Mouse (Mus musculus): ENCODE results near the gene Pga5. TPM values are rescaled to one million over a fixed set of nuclear protein-coding genes. Genes with fewer than 3 reads are reported as not detected.

Pga5 gene
- total RNA-seq, 1 experiment, result 4.9 TPM

DNA sequence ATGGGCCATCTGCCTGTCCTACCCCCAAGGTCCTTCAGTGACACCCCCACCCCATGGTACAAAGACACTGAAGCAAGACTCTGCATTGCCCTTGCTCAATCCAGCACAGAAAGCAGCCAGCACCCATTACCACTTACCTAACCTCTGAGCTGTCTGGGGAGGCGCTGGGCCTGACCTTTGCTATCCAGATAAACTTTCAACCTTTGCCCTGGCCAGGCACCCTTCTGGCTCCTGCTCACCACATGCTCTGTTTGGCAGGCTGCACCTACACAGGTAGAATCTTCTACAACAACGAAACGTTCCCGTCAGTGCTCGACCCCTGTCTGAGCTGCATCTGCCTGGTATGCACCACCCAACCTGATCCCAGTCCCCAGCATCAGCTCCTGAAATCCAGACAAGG lies 20.1 kb downstream of the Pga5 start:
- in situ Hi-C loops (cut with MboI; ENCODE audit: low sequenced_read_pairs in 2 of 2, unreplicated experiment in 2 of 2), result no loop called here
- H3K4me1 ChIP-seq (ENCODE audit: control insufficient read depth in 2 of 2, insufficient read depth in 2 of 2, low read length in 2 of 2, poor library complexity in 1 of 2), result peaks cover 0 to 5% of the 10 kb centered on the region in 2 experiments; a peak in 2 of 4 replicates
- DNase-seq (ENCODE audit: low read depth, low spot score), result no peak
- no peak overlapping the region for H3K27ac ChIP-seq (ENCODE audit: insufficient read depth, low read depth, low read length, poor library complexity, severe bottlenecking)
- TF ChIP-seq ZNF384 (IDR thresholded peaks at IDR 0.05; ENCODE audit: low read depth, low read length), result no peak
- no peak for TF ChIP-seq MAFK (IDR thresholded peaks at IDR 0.05; ENCODE audit: insufficient read depth, low read depth, low read length)
- TF ChIP-seq HCFC1 (IDR thresholded peaks at IDR 0.05; ENCODE audit: borderline replicate concordance, insufficient read depth, low read length), result no peak
- TF ChIP-seq ZC3H11A (IDR thresholded peaks at IDR 0.05; ENCODE audit: borderline replicate concordance, low read depth, low read length), result no peak
- no peak for TF ChIP-seq CHD2 (IDR thresholded peaks at IDR 0.05; ENCODE audit: low read depth, low read length)
- H3K4me3 ChIP-seq (ENCODE audit: insufficient read depth in 1 of 2, low read depth in 1 of 2, low read length in 2 of 2, poor library complexity in 1 of 2, severe bottlenecking in 1 of 2), result no peak overlapping the region
- no peaks in the 10 kb centered on the region for H3K9me3 ChIP-seq (ENCODE audit: control insufficient read depth, insufficient read depth, low read depth, low read length)
- H3K9ac ChIP-seq (ENCODE audit: insufficient read depth, low read depth, low read length, poor library complexity, severe bottlenecking), result no peak overlapping the region
- H3K36me3 ChIP-seq (ENCODE audit: control insufficient read depth, insufficient read depth, low read length, poor library complexity, severe bottlenecking), result no peaks in the 10 kb centered on the region

DNA sequence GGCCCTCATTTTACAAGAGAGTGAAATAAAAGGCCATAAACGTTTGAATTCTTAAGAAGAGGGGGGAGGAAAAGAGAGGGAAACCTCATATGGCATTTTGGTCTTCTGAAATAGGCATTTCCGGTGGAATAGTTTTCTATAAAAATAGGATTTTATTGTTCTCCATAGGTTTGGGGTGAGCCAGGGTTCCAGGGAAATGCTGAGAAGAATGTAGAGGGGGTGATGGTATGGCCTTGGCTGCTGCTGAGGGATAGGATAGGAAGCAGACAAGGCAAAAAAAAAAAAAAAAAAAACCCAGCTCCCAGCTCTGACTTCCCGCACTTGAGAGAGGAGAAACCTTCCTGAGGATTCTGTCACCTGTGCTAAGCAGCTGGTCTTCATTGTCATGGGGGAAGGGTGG lies 21.8 kb downstream of the Pga5 start:
- no peak overlapping the region for H3K27ac ChIP-seq (ENCODE audit: insufficient read depth, low read depth, low read length, poor library complexity, severe bottlenecking)
- no peak for DNase-seq (ENCODE audit: low read depth, low spot score)
- H3K9ac ChIP-seq (ENCODE audit: insufficient read depth, low read depth, low read length, poor library complexity, severe bottlenecking), result no peak overlapping the region
- TF ChIP-seq HCFC1 (IDR thresholded peaks at IDR 0.05; ENCODE audit: borderline replicate concordance, insufficient read depth, low read length), result no peak
- no peak overlapping the region for H3K4me3 ChIP-seq (ENCODE audit: insufficient read depth in 1 of 2, low read depth in 1 of 2, low read length in 2 of 2, poor library complexity in 1 of 2, severe bottlenecking in 1 of 2)
- in situ Hi-C loops (cut with MboI; ENCODE audit: low sequenced_read_pairs in 2 of 2, unreplicated experiment in 2 of 2), result no loop called here
- no peaks in the 10 kb centered on the region for H3K9me3 ChIP-seq (ENCODE audit: control insufficient read depth, insufficient read depth, low read depth, low read length)
- no peaks in the 10 kb centered on the region for H3K36me3 ChIP-seq (ENCODE audit: control insufficient read depth, insufficient read depth, low read length, poor library complexity, severe bottlenecking)
- H3K4me1 ChIP-seq (ENCODE audit: control insufficient read depth in 2 of 2, insufficient read depth in 2 of 2, low read length in 2 of 2, poor library complexity in 1 of 2), result peaks cover 0 to 5% of the 10 kb centered on the region in 2 experiments; a peak in 2 of 4 replicates

DNA sequence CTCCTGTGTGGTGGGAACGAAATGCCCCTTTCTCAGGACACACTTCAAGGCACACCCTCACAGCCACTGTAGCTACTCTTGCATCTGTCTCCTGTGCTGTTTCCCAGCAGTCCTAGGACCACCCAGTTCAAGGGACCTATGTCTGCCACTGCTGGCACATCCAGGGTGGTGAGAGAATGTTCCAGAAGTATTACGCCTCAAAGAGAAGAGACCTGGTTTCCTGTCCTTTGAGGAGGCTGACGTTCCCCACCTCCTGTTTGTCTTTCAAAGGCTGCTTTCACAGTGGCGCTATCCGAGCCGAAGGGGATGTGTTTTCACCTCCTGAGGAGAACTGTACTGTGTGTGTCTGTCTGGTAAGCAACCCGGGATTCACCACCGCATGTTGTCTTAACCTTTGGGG lies 29.7 kb downstream of the Pga5 start:
- in situ Hi-C loops (cut with MboI; ENCODE audit: low sequenced_read_pairs in 2 of 2, unreplicated experiment in 2 of 2), result no loop called here
- no peak overlapping the region for H3K9ac ChIP-seq (ENCODE audit: insufficient read depth, low read depth, low read length, poor library complexity, severe bottlenecking)

DNA sequence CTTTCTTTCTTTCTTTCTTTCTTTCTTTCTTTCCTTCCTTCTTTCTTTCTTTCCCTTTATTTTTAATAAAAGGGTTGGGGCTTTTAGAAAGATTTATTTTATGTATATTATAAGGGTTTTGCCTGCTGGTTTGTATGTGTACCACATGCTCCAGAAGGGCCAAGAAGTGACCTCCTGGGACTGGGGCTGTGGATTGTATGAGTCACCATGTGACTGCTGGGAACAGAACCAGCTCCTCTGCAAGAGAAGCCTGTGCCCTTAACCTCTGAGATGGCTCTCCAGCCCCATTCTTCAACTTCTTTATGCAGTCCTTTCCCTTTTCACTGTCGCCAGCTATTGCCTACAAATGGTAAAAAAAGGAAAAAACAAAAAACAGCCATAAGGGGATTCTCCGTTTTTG lies 32.3 kb downstream of the Pga5 start:
- H3K27ac ChIP-seq (ENCODE audit: insufficient read depth, low read depth, low read length, poor library complexity, severe bottlenecking), result no peak overlapping the region
- no peak overlapping the region for H3K4me3 ChIP-seq (ENCODE audit: insufficient read depth in 1 of 2, low read depth in 1 of 2, low read length in 2 of 2, poor library complexity in 1 of 2, severe bottlenecking in 1 of 2)
- no peaks in the 10 kb centered on the region for H3K36me3 ChIP-seq (ENCODE audit: control insufficient read depth, insufficient read depth, low read length, poor library complexity, severe bottlenecking)
- H3K9ac ChIP-seq (ENCODE audit: insufficient read depth, low read depth, low read length, poor library complexity, severe bottlenecking), result no peak overlapping the region
- no peaks in the 10 kb centered on the region for H3K9me3 ChIP-seq (ENCODE audit: control insufficient read depth, insufficient read depth, low read depth, low read length)
- TF ChIP-seq ZC3H11A (IDR thresholded peaks at IDR 0.05; ENCODE audit: borderline replicate concordance, low read depth, low read length) (no peak), HCFC1 (IDR thresholded peaks at IDR 0.05; ENCODE audit: borderline replicate concordance, insufficient read depth, low read length) (no peak), MAFK (IDR thresholded peaks at IDR 0.05; ENCODE audit: insufficient read depth, low read depth, low read length) (no peak), ZNF384 (IDR thresholded peaks at IDR 0.05; ENCODE audit: low read depth, low read length) (no peak), CHD2 (IDR thresholded peaks at IDR 0.05; ENCODE audit: low read depth, low read length) (no peak)
- no peak for DNase-seq (ENCODE audit: low read depth, low spot score)
- in situ Hi-C loops (cut with MboI; ENCODE audit: low sequenced_read_pairs in 2 of 2, unreplicated experiment in 2 of 2), result no loop called here
- H3K4me1 ChIP-seq (ENCODE audit: control insufficient read depth in 2 of 2, insufficient read depth in 2 of 2, low read length in 2 of 2, poor library complexity in 1 of 2), result no peaks in the 10 kb centered on the region

More for the DNA sequence above, 29.7 kb downstream of the Pga5 start:
- no peak overlapping the region for H3K27ac ChIP-seq (ENCODE audit: insufficient read depth, low read depth, low read length, poor library complexity, severe bottlenecking)
- no peak for TF ChIP-seq HCFC1 (IDR thresholded peaks at IDR 0.05; ENCODE audit: borderline replicate concordance, insufficient read depth, low read length)
- TF ChIP-seq ZC3H11A (IDR thresholded peaks at IDR 0.05; ENCODE audit: borderline replicate concordance, low read depth, low read length), result no peak
- no peak for TF ChIP-seq ZNF384 (IDR thresholded peaks at IDR 0.05; ENCODE audit: low read depth, low read length)
- TF ChIP-seq MAFK (IDR thresholded peaks at IDR 0.05; ENCODE audit: insufficient read depth, low read depth, low read length), result no peak
- no peak for TF ChIP-seq CHD2 (IDR thresholded peaks at IDR 0.05; ENCODE audit: low read depth, low read length)
- H3K4me1 ChIP-seq (ENCODE audit: control insufficient read depth in 2 of 2, insufficient read depth in 2 of 2, low read length in 2 of 2, poor library complexity in 1 of 2), result no peaks in the 10 kb centered on the region
- no peaks in the 10 kb centered on the region for H3K9me3 ChIP-seq (ENCODE audit: control insufficient read depth, insufficient read depth, low read depth, low read length)
- no peak overlapping the region for H3K4me3 ChIP-seq (ENCODE audit: insufficient read depth in 1 of 2, low read depth in 1 of 2, low read length in 2 of 2, poor library complexity in 1 of 2, severe bottlenecking in 1 of 2)
- DNase-seq (ENCODE audit: low read depth, low spot score), result no peak
- no peaks in the 10 kb centered on the region for H3K36me3 ChIP-seq (ENCODE audit: control insufficient read depth, insufficient read depth, low read length, poor library complexity, severe bottlenecking)
